Mouse (Mus musculus): ENCODE data around the gene B4galnt4.
"Not testable (repeated sequence)": the region's sequence is repeated elsewhere in the genome, so short reads cannot be mapped to it uniquely, and the experiment has no call there.

Gene B4galnt4

DNA sequence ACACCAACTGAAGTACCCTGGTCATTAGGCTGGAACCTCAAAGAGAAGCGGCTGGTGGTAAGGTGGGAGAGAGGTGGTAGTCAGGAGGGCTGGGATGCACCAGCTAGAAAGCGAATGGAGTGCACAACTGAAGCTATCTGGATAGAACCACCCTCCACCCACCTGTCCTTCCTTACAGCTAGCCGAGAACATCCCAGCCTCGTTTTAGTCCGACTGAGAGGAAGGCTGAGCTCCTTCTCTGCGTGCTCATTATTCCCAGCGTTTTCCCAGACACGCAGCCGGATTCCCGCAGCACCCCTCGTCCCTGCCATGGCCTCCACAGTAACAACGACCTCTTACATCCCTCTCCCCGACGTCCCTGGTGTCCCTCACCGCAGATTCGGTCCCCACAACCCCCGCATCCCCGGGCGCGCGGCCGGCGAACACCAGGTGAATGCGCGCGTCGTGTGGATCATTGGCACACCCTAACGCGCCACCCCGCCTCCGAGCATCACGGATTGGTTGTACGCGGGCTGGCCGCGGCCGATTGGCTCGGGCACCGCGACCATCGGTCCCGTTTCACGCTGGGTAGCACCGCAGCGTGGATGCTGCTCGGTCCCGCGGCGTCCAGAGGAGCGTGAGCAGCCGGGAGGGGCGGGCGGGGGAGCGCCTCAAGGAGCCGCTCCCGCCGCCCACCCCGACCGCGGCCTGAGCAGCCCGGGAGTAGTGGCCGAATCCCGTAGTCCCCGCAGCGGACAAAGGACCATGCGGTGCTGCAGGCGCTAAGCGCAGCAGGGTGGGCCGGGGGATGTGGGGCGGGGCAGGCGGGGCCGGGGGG lies at the start of gene B4galnt4:
B4galnt4 (plus strand) TSS at position 679 of the 817 bp plus-strand sequence.
- DNase-seq = peak; percentile 95

DNA sequence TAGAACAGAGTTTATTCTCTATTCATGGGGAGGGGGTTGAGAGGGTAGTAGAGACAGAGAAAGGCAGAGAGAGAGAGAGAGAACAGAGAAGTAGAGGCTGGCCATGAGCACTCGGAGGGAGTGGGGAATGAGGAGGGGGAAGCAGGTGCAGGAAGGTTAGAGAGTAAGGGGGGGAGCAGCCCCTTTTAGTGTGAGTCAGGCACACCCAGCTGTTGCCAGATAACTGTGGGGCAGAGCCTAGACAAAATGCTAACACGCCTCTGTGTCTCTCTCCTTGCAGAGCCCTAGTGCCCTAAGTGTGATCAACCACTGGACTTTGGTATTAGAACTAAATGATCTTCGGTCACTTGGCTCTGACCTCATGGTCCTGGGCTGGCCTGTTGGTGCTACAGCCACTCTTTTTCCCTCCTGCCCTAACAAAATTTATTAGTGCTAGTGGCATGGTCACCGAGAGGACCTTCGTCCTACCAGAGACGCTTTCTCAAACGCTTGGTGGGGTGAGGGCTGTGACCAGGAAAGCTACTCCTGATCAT lies 49.6 kb upstream of the B4galnt4 start:
- no peak for DNase-seq

DNA sequence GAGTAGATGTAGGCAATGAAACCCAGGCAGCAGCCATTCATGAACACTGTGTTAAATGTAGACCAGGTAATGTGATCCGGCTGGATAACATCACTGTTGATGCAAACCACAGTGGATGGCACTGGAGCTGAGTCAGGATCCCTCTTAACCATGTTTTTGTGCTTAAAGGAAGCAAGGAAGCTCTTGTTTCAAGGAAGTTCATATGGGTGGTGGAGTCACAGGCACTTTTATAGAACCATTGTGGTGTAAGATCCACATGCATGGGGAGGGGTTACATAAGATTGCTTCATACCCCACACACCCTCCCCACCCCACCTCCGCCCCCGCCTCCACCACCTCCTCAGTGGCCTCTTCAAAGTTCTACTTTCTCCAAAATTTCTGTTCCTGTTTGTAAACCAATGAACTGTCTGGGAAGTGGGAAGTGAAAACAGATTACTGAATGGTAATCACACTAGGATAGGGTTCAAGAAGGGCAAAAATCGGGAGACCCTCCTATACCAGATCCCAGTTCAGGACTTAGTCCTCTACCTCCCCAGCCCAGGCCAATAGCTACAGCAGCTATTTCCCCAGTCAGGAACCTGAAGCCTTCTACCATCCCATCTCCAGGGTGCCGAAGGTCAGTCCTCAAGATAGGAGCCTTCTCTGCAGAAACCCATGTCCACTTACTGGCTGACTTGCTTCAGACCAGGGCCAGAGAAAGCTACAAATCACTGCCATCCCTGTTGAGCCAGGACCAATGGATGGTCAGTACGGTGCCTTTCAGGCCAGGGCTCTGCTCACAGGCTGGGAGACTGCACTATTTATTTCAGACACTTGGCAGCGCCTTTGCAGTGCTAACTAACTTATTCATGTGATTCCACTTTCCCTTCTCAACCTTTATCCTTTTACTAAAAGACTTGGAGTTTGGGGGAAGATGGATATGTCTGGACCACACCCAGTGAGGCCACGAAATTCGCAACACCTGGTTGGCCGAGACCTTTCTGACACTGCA lies 43.9 kb upstream of the B4galnt4 start:
- no peak for DNase-seq

DNA sequence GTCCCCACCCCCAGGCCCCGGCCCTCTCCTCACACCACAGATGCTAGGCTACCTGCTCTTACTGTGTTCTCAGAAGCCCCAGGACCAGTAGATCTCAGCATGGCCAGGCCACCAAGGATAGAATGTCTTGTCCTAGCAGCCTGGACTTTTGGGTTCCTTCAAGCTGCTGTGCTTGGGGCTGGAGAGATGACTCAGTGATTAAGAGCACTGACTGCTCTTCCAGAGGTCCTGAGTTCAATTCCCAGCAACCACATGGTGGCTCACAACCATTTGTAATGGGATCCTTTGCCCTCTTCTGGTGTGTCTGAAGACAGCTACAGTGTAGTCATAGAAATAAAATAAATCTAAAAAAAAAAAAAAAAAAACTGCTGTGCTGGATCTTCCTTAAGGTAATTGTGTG lies 43.1 kb upstream of the B4galnt4 start, which contains the start of gene Ifitm6:
Ifitm6 (minus strand) TSS at position 101 of the 400 bp plus-strand sequence.
- DNase-seq = not testable (repeated sequence)

DNA sequence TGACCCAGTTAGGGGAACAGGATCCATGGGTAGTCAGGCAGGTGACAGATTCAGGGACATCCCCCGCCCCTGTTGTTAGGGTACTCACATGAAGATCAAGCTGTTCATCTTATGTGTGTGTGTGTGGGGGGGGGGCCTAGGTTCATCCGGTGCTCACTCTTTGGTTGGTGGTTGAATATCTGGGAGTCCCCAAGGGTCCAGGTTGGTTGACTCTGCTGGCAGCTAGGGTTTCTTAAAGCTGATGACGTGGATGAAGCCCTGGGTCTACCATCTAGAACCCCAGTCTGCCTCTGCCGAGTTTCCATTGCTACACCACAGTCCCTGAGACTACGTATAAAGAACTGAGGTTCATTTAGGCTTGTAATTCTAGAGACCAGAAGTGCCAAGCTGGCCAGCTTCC lies 41.9 kb upstream of the B4galnt4 start:
- no peak for DNase-seq

DNA sequence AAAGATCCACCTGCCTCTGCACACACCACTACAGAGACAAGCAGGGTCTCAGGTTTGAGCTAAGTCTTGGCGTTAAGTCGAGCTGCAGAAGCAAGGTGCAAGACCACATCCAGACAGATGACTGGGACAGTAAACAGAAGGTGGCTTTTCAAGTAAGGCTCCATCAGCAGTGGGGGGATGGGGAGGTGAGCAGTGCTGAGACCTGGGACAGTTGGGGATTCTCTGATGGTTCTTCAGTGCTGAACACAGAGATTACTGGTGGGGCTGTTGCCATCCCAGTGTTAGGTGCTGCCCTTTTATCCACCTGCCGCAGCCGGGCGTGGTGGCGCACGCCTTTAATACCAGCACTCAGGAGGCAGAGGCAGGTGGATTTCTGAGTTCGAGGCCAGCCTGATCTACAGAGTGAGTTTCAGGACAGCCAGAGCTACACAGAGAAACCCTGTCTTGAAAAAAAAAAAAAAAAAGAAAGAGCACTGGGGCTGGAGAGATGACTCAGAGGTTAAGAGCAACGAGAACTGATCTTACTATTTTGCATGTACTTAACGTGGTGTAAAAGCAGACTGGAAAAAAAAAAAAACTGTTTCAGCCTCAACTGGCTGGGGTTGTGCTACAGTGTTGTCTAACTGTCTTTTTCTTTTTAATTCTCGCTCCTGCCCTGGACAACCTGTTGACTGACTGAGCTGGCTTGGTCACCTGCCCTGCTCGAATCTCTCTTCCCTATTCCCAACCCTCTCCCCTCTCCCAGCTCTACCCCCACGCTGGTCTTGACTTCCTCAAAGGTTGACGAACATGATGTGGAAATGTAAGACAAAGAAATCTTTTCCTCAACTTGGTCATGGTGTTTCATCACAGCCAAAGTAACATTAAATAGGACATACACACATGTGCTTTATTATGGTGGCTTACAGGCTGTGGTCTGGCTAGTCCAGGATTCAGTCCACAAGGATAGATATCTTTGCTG lies 39.1 kb upstream of the B4galnt4 start:
- no peak for DNase-seq

DNA sequence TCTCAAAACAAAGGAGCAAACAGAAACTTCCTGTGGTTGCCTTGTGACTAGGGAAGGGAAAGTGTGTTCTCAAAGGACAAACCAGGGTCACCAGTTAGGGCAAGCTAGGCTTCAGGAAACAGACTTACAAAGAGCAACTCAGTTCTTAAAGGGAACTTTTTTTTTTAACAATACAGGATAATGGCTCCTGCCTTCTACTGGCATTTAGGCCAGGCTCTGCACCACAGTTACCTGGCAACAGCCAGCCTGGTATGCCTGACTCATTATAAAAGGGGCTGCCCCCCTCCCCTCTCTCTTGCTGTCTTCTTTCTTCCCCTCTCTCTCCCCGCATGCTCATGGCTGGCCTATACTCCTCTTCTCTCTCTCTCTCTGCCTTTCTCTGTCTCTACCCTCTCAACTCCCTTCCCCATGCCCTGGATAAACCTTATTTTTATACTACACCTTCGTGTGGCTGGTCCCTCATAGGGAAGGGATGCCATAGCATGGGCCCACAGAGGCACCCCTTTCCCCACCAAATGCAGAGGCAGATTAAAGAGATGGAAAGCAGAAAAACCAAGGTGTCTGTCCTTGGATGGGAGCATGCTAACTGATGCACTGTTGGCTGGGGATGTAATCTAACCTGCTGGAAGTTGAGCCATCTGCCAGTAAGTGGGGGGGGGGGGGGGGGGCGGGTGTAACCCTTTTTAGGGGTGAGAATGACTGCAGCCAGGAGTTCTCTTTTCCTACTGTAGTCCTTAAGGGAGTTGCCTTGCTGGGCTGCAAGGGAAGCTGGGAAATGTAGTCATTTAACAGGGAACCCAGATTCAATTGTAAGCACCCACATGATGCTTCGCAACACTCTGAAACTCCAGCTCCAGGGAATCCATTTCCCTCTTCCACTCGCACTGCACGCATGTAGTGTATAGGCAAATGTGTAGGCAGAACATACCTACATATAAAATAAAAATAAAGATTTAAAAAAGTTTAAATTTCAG lies 35.8 kb upstream of the B4galnt4 start:
- no peak for DNase-seq

DNA sequence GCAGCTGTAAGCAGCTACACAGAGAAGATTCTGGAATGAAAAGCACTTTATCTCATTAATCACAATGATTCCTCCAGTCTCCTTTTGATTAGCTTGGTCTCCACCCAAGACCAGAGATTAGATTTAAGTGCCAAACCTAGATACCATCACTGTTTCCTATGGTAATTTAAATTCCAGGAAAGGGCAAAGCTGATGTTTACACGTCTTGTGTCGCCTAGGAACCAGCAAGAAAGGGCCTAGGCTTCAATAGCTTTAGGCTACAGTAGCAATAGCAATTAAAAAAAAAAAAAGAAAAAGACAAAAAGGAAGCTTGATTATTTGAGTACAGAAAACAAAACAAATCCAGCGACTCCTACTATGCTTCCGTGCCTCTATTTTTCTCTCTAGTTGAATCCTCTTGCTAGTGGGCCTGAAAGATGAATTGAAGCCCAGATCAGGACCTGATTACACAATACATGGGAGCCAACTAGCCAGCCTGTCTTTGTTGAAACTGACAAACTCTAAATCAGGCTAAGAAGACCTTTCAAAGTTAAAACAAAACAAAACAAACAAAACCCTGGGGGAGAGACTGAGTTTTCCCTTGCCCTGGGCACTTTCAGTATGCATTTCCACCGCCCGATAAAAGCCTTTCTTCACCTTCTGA lies 34.7 kb upstream of the B4galnt4 start:
- DNase-seq = no peak

DNA sequence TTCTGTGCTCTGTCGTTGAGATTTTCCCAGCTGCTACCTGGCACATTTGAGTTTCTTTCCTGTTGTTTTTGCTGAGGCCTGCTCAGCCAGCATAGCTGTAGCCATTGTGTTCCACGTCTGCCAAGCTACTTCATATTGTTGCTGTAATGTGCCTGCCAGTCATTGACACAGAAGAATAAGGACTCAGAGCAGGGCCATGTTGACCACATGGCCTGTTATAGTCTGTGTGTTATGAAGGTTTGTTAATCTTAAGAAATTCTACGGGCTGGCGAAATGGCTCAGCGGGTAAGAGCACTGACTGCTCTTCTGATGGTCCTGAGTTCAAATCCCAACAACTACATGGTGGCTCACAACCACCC lies 34.2 kb upstream of the B4galnt4 start:
- no peak for DNase-seq

DNA sequence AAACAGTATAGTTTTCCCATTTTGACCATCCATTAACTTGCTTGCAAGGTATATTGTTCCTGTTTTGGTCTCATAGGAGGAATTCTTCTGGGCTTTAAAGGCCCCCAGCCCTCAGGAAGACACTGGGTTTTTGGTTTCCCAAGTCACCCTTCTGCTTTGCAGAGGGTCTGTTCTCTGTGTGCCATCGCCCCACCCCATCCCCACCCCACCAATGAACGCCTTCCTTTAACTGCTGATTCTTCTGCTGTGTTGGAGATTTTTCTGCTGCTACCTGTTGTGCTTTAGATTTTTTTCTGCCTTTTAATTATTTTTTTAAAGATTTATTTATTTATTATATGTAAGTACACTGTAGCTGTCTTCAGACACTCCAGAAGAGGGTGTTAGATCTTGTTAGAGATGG lies 32.1 kb upstream of the B4galnt4 start, which contains the start of gene Gm17387:
Gm17387 (plus strand) TSS at position 301 of the 400 bp plus-strand sequence.
- no peak for DNase-seq

DNA sequence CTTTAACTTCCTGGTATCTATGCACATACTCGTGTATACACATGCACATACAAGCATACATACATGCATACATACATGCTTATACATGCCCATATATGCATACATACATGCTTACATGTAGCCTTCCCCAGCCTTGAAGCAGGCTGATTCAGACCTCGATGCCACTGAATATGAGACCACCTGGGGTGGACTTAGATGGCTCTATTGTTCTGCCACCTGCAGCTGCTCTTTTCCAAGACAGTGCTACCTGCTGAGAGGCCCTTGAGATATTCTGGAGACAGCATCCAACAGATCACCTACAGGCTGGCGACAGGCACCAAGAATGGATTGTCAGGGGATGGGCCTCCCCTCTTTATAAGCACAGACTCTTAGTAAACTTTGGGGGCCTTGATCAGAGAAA lies 30.5 kb upstream of the B4galnt4 start:
- no peak for DNase-seq

DNA sequence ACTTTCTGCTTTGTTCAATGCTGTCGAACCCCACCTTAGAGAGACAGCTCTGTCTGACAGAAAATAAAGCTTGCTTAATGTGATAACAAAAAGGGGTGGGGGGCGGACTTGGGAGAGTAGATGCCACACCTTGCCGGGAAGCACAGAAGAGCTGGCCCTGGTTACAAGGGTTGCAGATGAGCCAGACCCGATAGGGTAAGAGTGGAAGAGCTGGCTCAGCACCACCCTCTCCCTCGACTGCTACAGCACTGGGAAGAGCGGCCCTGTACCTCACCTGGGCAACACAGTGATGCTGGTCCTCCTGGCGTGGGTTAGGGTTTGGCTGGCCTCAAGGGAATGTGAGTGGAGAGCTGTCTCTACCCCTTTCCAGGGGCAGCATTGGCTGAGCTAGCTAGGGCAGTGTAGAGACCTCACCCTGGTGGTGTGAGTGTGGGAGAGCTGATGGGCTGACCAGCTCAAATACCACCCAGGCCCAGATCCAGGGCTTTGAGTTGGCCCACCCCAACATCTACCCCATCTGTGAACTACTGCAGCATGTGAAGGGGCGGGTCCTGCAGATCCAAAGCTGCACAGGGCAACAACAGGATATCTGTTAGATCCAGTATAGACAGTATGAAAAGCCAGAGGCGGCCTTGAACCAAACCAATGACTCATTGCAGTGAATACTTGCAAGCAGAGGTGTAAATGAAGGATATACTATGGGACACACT lies 28.3 kb upstream of the B4galnt4 start:
- DNase-seq = no peak

DNA sequence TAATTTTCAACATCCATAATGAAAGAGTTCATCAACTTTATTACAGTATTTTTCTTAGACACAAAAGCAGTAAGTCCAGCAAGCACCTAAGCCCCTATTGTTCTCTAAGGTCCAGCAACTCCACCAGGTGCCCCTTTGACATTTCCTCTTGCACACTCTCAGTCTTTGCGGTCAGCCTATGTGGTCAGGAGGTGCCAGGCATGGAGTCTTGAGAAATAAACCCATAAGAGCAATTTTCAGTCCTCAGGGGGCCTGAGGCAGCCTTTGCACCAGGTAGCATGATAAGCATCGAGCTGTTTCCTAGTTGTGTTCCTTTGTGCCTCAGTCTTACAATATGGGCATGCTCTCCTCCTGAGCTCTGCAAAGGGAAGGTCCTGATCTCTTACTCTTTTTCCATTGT lies 24.3 kb upstream of the B4galnt4 start:
- DNase-seq = not testable (repeated sequence)

DNA sequence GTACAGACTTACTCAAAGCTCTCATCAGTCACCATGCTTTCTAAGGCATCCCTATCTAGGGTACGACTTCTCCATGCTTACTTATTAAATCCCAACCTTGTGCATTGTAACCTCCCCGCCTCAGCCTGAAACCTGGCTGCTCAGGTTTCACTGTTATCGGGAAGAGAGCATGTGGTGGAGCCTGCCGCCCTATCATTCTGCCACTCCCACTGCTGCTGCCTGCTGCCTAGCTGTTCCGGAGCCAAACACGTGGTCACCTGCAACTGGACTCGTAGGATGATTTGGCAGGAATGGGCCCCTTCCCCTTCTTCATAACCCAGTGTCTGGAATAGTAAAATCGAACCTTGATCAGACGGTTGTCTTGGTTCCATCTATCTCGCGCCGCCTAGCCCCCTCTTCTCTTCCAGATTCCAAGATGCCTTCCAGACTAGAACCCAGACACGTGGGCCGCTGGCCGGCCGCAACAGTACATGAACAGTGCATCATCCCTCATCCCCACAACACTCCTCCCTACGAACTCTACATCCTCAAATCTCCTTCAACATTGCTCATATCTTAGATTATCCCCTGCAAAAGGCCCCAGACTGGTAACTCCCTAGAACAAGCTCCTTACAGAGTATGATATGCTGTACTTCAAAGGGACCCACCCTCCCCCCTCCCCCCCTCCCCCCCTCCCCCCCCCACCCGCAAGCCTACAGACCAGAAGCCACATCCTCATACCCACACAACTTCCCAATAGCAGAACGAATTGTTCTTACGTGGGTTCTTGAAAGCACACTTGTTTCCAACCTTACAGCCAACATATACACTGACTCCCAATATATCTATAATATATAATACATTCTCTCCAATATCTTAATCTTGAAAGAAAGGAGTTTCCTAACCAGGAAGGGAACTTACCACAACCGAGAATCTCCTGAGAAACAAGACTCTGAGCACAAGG lies 22.5 kb upstream of the B4galnt4 start:
- no peak for DNase-seq

DNA sequence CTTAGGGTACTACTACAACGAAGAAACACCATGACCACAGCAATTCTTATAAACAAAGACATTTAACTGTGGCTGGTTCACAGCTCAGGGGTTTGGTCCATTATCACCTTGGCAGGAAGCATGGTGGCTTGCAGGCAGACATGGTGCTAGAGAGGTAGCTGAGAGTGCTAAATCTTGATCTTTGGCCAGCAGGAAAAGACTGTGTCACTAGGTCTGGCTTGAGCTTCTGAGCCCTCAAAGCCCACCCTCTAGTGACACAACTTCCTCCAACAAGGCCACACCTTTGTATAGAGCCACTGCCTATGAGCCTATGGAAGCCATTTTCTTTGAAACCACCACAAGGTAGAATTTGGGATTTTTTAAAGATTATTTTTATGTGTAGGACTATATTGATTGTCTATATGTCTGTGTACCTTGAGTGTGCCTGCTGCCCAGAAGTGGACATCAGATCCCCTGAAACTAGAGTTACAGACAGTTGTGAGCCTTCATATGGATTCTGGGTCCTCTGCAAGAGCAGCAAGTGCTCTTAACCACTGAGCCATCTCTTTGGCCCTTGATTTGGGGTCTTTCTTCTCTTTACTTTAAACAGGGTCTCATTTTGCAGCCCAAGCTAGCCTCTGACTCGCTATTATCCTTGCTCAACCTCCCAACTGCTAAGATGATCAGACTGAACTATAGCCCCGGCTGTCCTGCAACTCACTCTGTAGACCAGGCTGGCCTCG lies 21.4 kb upstream of the B4galnt4 start:
- no peak for DNase-seq

DNA sequence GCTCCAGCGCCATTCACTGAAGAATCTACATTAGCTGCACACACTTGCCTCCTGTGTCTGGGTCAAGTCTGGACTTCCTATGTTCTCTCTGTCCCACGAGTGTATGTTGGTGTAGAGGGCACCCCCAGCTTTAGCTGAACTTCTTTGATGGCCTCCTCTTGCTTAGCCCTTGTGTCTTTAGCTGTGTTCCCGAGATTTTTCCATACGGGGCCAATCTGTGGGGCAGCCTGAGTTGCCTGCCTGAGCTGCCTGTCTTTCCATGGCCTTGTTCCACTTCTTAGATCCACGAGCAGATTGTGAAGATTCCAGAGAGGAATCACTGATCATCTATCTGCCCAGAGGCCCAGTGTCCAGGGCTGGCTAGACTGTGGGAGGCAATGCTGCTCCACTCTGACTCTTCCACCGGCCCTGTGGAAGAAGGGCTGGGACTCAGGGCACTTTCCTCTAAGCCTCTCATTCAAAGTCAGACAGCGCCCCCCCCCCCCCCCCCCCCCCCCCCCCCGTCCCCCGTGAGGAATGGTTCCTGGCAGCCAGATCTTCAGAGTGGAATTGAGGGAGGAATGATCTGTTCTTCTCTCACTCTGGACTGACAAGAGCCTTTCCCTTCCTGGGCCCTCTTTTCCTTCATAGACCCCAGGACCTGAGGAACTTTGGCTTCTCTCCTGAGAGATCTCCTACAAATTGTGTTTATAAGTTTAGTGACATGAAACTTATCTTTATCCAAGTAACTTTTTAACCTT lies 19.9 kb upstream of the B4galnt4 start:
- DNase-seq = no peak

DNA sequence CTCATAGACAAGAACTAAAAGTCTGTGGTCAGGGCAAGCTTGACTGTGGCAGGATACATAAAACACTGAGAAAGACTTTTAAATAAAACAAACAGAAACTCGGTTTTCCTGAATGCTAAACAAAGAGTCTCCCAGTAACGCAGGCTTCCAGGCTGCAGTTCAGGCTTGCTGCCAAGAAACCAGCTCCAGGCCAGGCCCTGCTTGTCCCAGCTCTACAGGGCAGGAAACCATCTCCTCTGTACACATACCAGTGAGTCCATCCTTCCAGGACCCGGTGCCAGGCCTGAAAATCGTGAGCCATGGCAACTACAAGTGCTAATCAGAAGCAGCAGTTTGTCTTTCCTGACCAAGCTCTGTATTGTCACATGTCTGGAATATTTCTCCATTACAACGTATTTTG lies 19.2 kb upstream of the B4galnt4 start:
- DNase-seq = peak; percentile 61

All from cerebellum, adult 9-11 months (tissue).